Mouse (Mus musculus) gastrocnemius, postnatal 36 days (tissue): Measurements from ENCODE around the gene Ppm1d. TPM values are rescaled to one million over a fixed set of nuclear protein-coding genes. Genes with fewer than 3 reads are reported as not detected.

ENCODE experiments used
- DNase-seq, 2 experiments: peaks; one replicate each; pipeline ENCODE4 v3.0.0; 2022
- intact Hi-C: fragments of 180-260 bp; cut with DNase I; formaldehyde crosslinking; loops from one replicate; pipeline ENCODE4 v1.15.1; 2025
- total RNA-seq, 2 experiments: library from RNA; stranded (reverse); gene quantifications; 2 replicates each; pipeline ENCODE4 v1.2.3; 2021

Gene Ppm1d
- total RNA-seq, 2 experiments from 2014 or later: 4.5 to 7.1 TPM

DNA sequence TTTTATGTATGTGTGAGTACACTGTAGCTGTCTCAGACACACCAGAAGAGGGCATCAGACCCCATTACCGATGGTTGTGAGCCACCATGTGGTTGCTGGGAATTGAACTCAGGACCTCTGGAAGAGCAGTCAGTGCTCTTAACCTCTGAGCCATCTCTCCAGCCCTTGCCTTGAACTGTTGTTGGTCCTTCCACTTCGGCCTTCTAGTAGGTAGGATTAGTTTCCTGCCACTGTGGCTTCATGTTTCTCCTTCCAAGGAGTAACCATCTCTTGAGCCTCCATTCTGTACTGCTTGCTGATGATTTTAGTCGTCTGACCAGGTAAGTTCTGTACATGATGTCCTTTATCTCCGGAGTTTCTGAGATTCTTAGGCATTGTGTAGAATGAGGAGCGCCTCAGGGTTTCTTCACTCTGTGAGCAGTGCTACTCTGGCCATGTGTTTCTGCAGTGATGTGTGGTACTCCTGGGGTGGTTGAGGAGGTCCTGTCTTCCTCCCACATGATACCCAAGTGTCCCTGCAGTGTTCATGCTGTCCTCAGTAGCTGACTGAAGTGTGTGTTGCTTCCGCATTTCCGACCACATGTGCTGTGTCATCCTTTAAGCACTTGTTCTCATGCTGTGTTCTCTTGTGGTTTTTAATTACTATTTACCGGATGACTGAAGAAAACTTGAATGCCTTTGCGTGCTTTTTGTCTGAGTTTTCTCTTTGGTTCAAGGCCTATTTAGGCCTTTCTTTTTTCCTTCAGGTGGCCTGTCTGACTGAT, 12.7 kb downstream of the Ppm1d start:
- intact Hi-C loops: no loop called here
- no peak for DNase-seq

DNA sequence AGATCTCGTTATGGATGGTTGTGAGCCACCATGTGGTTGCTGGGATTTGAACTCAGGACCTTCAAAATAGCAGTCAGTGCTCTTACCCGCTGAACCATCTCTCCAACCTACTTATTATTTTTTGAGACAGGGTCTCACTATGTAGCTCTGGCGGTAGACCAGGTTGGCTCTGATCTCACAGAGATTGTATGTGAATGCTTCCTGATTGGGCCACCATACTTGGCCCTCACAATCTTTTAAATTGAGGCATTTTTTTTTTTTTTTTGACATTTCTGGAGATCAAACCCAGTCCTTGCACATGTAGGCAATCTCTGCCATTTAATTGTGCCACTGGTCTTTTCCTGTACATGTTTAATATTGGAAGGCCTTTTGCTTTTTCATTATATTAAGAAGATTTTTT, 17.7 kb downstream of the Ppm1d start:
- intact Hi-C loops: no loop called here
- DNase-seq: no peak

DNA sequence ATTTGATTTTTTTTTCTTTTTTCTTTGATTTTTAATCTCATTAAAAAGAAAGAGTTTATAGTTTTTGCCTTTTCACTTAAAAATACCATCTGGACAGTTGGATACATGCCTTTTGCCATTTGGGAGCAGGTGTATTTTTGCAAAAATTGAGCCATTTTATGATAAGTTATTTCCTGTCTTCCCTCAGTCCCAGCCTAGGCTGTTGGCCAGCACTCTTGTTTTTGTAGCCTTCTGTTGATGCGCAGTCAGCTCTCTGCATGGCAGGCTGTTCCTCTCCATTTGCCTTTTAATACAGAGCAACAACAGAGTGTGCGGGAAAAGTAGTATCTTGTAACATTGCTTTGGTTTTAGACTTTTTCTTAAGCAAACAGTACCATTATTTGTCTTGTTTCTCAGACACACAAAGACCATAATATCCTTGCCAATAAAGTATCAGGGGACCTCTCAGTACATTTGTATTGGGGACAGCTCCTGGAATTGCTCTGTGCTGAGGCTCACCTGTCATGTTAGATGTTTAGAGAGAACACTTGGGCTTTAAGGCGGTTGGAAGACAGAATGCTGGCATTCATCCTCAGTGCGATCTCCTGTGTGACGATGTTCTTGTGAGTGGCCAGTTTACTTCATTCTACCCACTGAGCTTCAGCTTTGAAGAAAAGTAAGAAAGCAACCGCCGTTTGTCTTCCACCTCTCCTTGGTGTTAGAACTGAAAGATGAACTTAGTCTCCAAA, 18.3 kb downstream of the Ppm1d start:
- DNase-seq: peak in 1 of 2 experiments; percentile 7
- intact Hi-C loops: no loop called here

DNA sequence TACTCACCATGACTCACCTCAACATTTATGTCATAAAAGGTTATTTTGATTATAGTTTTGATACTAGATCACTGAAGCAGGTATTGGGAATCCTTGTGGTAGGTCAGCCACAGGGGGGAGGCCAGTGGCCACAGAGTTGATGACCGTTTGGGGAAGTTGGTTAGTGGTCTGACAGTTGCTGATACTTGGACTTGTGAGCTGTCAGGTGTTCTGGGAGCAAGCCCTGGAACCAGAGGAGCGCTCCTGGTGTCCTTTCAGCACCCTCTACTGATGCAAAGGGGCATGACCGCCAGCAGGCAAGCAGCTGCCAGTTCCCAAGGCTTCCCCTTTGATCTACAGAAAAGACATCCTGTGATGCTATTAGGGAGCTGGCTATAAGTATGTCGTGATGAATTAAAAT, 23.7 kb downstream of the Ppm1d start:
- intact Hi-C loops: loop anchor here (5.0 kb wide), 1 partner anchor 62 kb away; no protein-coding TSS in a partner anchor
- DNase-seq: peak; percentile 22 to 23

DNA sequence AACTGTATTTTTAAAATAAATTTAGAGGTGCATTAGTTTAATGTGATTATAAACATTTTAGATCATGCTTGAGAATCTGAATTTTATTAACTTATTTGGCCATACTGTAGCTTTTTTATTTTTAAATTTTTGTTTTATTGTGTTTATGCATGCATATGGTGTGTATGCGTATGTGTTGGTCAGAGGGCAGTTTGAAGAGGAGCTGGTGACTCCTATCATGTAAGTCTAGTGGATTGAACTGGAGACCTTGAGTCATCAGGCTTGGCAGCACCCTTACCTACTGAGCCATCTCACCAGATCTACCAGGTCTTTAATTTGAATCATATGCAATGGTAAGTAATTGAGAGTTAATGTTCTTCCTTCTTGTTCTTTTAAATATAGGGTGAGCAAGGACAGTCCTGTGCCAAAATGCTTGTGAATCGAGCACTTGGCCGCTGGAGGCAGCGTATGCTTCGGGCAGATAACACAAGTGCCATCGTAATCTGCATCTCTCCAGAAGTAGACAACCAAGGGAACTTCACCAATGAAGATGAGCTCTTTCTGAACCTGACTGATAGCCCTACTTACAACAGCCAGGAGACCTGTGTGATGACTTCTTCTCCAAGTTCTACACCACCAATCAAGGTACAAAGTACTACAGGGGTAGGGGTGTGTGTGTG, 28.3 kb downstream of the Ppm1d start:
- DNase-seq: no peak
- intact Hi-C loops: loop anchor here (5.0 kb wide), 1 partner anchor 67 kb away; no protein-coding TSS in a partner anchor

DNA sequence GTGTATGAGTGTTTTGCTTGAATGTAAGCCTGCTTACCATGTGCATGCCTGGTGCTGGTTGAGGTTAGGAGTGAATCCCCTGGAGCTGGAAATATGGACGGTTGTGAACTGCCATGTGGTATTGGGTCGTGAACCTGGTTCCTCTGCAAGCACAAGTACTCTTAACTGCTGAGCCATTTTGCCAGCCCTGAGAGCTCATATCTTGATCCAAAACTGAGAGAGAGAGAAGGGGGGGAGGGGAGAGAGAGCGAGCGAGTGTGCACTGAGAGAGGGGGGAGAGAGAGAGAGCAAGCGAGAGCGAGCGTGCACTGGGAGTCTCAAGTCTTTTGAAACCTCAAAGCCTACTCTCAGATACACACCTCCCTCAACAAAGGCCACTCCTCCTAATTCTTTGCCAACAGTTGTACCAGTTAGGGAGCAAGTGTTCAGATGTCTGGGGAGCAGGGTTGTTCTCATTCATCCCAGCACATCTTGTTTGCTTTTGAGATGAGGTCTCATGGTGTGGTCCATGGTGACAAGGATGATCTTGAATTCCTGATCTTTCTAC, 29.1 kb downstream of the Ppm1d start:
- intact Hi-C loops: no loop called here
- DNase-seq: no peak

DNA sequence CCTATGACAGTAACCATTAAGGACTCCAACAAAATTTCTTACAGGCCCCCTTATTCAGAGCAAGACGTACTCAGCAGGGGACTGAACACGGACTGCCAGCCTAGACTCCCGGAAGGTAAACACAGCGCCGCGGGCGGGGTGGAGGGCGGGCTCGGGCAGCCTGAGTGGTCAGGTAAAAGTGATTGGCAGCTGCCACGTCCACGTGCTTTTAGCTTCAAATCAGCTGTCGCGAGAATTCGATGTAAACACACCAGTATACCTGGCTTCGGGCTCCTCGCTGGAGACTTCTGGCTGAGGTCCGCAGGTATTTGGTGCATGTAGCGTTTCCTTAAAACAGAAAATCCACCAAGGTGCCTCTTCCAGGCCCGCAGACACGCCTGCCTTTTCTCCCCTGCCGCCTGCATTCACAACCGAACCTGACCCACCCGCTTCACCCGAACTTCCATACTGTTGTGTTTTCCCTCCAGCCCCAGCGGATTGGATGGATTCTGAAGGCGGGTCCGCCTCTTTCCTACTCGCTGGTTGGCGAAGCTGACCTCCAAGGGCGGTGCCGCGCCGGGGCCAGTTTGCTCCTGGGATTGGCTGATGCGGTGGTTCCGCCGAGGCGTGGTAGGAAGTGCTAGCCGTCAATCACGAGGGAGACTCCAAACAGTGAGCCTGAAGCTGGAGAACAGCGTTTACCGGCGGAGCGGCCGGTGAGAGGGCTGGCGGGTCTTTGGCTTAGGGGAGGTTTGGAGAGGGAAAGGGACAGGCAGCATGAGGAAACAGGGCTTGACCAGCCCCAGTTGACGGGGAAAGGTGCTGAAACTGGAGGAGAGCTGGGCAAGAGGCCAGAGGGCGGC, 41.7 kb downstream of the Ppm1d start, which contains the start of gene Bcas3:
Gene Bcas3 (plus strand): TSS at position 629 of the 842 bp plus-strand sequence.
- intact Hi-C loops: no loop called here
- peak; percentile 97 to 98 for DNase-seq

DNA sequence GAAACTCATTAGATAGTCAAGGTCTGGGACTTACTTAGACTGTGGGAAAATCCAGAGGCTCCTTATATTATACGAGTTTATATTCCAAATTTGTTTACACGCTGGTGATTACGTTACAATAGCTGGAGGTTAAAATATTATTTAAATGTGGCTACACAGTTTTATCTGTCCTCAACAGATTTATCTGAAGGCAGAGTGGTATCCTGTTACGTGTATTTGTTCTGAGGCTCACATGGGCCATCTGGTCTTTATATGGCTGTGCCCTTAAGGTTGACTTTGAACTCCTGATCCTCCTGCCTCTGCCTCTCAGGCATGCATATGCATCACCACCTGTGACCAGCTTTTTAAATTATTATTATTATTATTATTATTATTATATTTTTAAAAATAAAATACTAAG, 42.8 kb downstream of the Ppm1d start:
- DNase-seq: no peak
- intact Hi-C loops: no loop called here

DNA sequence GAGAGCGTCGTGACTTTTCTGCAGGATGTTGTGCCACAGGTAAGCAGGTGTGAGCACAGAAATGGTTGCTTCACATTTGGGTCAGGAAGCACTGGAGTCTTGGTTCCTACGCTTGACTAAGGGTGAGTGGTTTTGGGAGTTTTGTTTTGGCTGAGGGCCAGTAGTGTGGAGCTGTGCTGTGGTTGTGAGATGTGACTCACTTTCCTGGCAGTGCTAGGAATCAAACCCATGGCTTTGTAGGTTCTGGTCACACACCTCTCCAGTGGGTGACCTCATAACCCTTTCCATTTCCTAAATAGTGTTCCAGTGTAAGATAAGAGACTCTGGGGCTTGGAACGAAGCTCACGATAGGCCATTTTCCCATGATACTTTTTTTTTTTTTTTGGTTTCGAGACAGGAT, 48.6 kb downstream of the Ppm1d start:
- intact Hi-C loops: no loop called here
- DNase-seq: no peak

DNA sequence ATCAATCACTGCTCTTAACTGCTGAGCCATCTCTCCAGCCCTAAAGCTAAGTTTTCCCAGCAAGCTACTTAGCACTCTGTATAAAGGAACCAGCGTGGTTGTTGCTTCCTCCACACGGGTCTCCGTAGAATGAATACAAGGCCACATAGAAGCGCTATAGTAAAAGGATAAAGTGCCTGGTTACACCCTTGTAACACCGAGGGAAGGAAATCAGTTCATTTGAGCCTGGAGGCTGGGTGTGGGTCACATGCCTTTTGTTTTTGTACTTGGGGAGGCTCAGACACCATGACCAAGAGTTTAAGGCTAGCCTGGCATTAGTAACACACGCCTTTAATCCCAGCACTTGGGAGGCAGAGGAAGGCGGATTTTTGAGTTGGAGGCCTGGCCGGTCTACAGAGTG, 50.6 kb downstream of the Ppm1d start:
- no peak for DNase-seq
- intact Hi-C loops: no loop called here

DNA sequence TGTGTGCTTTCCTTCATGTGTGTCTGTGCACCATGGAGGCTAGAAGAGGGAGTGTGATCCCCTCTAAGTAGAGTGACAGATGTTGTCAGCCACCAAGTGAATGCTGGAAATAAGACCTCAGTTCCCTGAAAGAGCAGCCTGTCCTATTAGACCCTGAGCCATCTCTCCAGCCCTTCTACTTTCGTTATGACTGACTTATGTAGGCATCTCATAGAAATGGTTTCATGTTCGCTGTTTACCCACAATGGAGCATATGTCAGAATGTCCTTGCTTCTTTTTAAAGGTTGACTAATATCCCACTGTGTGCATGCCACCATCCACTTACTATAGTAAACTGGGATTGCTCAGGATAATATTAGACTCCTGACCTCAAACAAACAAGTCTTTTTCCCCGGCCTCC, 55.1 kb downstream of the Ppm1d start:
- intact Hi-C loops: no loop called here
- no peak for DNase-seq

DNA sequence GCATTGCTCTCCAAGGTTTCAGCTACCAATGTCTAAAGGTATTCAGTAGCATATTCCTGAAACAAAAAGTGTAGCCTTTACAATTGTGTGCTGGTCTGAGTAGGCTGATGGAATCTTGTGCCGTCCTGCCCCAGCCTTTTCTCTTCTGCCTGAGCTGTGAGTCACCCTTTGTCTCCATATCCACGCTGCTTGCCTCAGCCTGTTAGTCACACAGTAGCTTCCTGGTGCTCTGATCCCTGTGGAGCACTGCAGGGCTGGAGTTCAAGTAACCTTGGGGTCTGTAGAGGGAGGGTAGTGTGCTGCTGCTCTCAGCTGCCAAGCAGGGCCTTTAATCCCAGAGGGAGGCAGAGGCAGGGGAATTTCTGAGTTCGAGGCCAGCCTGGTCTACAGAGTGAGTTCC, 56.8 kb downstream of the Ppm1d start:
- intact Hi-C loops: no loop called here
- DNase-seq: no peak

DNA sequence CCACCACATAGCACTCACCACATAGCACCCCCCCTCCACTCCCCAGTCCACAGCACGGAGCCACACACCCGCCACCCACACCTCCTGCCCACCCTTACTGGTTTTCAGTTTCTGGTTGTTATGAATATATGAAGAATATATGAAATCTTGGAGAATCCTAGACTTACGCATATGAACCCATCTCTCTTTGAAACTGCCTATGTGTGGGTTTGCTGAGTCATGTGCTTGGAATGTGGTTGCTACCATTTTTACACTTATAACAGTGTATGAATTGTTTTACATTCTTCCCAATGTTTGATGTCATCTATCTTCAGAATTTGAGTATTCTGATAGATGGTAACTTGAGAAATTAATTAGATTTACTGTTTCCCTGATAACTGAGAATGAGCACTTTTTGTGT, 68.0 kb downstream of the Ppm1d start:
- DNase-seq: no peak
- intact Hi-C loops: no loop called here

DNA sequence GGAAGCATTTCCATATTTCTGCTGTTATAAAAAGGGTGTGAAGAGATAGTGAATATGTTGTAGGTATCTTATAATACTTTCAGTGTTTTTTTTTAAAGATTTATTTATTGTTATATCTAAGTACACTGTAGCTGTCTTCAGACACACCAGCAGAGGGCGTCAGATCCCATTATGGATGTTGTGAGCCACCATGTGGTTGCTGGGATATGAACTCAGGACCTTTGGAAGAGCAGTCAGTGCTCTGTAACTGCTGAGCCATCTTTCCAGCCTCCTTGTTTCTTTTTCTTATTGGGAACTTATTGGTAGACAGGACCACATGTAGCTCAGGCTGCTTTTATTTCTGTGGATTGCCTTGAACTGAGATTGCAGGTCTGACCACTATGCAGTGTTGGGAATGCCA, 69.0 kb downstream of the Ppm1d start:
- DNase-seq: no peak
- intact Hi-C loops: loop anchor here (5.0 kb wide), 2 partner anchors 92 to 447 kb away; no protein-coding TSS in a partner anchor

DNA sequence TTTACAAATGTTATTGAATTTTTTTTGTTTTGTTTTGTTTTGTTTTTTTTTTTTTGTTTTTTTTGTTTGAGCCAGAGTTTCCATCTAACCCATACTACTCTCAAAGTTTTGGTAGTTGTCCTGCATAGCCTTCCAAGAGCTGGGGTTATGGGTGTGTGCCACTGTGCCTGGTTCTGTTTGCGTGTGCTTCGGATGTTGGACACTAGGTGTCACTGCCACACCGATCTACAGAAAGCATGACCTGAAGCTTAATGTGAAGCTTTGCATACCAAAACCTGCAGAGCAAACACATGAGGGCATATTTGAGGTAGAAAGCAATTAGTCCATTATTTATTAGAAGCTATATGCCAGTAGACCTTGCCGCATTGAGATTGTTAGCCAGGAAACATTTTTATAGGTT, 71.0 kb downstream of the Ppm1d start:
- intact Hi-C loops: loop anchor here (5.0 kb wide), 2 partner anchors 90 to 445 kb away; no protein-coding TSS in a partner anchor
- DNase-seq: peak; percentile 48 to 59

DNA sequence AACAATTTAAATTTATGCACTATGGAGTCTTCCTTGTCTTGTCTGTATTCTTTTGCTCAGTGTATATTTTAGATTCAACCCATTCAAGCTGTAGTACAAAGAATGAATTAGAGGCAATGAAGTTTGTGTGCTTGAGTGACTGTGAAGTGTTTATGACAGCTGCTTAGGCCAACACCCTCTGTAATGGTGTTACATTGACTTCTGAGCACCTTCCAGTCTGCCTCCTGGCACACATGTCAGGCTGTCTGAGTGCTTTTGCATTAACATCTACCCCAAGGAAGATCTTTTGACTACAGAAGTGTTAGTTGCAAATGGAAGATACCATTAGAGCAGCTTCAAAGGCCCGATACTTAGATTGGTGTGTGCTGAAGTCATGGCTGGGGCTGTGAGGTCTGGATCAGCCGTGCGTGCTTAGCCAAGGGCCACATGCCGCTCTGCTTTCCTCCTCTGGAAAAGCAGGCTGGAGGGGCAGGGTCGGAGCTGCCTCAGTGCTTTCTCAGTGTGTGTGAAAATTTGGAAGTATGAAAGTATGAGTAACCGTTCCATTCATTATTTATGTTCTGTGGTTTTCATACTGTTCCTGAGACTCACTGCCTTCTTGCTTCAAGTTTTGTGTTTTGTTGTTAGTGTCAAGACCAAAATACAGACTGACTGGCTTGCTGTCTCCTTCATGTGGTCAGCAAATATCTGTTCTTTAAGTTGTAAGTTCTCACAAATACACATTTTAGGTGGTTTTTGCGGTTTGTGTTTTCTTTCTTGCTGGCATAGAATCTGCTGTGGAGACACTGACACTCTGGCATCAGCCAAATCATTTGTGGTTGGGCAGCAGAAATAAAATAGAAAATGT, 73.2 kb downstream of the Ppm1d start:
- intact Hi-C loops: loop anchor here (5.0 kb wide), 2 partner anchors 88 to 443 kb away; no protein-coding TSS in a partner anchor
- no peak for DNase-seq

DNA sequence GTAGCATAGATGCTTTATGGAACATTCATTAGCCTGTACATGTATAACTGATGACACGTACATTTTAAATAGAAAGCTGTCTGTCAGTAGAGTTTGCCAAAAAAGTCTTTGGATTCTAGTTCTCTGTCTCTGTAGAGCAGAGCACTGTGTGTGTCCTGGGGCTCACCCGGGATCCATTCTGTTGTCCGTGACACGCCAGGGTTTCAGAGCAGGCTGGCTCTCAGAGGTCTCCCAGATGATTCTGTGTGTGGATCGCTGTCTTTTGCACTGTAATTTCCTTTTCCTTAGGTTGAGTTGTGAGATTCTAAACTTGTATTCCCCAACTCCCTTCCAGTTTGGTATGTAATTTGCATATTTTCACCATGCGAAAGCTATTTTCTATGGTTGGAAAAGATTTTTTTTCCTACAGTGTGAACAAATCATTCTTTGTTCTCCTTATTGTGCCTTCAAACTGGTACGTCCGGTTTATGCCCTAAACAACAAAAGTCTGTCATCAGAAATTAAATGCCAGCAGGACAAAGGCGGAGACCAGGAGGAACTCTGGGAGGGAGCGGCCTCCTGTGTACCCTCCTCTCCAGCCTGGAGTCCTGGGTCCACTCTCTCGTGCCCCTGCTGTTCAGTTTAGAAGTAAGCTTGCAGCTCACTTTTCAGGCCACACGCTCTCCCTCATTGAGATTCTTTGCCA, 81.3 kb downstream of the Ppm1d start:
- intact Hi-C loops: no loop called here
- no peak for DNase-seq

DNA sequence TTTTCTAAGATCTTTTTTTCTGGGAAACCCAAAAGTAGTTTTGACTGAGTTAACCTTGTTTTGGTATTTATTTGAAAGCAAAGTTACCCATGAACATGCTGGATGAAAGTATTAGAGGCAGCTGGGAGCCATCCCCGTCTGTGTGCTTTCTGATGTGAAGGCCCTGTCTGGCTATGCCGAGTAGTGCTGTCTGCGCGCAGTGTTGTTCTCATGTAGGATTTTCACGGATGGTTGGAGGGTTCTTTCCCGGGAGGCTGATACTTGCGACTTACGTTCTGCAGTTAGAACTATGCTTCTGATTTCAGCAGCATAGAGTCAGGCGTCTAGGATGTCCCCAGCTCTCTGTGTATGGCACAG, 81.8 kb downstream of the Ppm1d start:
- no peak for DNase-seq
- intact Hi-C loops: no loop called here

DNA sequence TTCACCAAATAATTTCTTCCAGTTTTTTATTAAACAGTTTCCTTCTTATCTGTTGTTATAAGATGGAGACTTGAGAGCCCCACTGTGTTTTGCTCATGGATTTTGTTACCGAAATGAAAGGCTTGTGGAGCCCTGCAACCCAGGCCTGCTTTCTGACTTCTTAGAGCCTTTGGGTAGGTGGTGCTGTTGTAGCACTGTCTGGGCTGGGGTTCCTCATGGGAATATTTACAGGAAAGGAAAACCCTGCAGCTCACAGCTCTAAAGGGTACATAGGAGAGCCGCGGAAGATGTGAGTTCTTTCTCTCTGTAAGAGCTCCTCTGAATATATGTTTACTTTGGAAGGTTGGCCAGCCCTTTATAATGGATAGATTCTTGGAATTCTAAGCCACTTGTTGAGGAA, 82.9 kb downstream of the Ppm1d start:
- DNase-seq: no peak
- intact Hi-C loops: no loop called here
